Mouse (Mus musculus): ENCODE measurements around the gene Ecsit.

DNA sequence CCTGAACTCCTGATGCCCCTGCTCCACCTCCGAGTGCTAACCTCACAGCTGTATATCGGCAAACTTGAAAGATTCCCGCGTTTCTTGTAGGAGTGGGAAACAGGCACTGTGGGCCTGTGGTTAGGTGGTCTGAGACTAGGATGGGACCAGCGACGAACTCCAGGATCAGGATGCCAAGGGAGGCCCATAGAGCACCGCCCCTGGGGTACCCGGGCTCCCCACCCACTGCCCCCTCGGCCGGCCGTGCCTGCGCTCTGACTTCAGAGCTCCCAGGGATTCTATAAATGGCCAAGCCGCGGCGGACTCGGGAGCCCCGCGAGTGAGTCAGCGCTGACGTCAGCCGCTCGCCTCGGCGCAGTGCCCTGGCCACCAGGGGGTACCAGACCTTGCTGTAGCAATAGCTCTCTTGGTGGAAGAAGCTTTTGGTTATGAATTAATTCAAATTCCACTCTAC lies 10.6 kb upstream of the Ecsit start:
- TF ChIP-seq POLR2A (IDR thresholded peaks at IDR 0.05; ENCODE audit: borderline replicate concordance, extremely low read depth, insufficient read depth, insufficient read length, poor library complexity, severe bottlenecking) (no peak), CTCF (IDR thresholded peaks at IDR 0.05; ENCODE audit: borderline replicate concordance, extremely low read depth, insufficient read depth, insufficient read length) (peak; percentile 63)

Measured in brain, embryonic 14.5 days (tissue).